Mouse (Mus musculus) adrenal gland, postnatal 4 days (tissue): ENCODE results near the gene Sgip1. TPM values are rescaled to one million over a fixed set of nuclear protein-coding genes. Genes with fewer than 3 reads are reported as not detected.

ENCODE experiments used
- DNase-seq, 2 experiments: peaks; one replicate each; pipeline ENCODE4 v3.0.0; 2021 to 2022; ENCODE audit warnings: low spot score in 2 of 2, mixed read lengths in 2 of 2
- total RNA-seq, 2 experiments: library from RNA; stranded (reverse); gene quantifications; 2 replicates each; pipeline ENCODE4 v1.2.3; 2021

The Sgip1 gene
- total RNA-seq, 2 experiments from 2014 or later = 16.1 to 18.4 TPM

- DNase-seq = no peak
Observed at GRCm38 (mm10) chr4:103010734-103011133, 269.6 kb downstream of the Sgip1 start.

GRCm38 (mm10) chr4:103011823-103012222 is 270.7 kb downstream of the Sgip1 start:
- no peak for DNase-seq

- DNase-seq = no peak
Observed at GRCm38 (mm10) chr4:103013490-103013889, 272.4 kb downstream of the Sgip1 start.

Other genes starting within 250 kb of the Sgip1 start
- gene Tctex1d1, start 237.3 kb downstream of the Sgip1 start, total RNA-seq = not detected